Mouse (Mus musculus): ENCODE measurements at regions not wholly inside any gene's neighbourhood (a gene's known extent, or its start where the extent isn't known, plus 50 kb on each side); places are given as distances from the start of the nearest gene placed in this dataset.

GRCm38 (mm10) chr12:30729437-30729836 lies 145.2 kb downstream of the Tmem18 start:
- TF ChIP-seq CTCF (IDR thresholded peaks at IDR 0.05): no peak
- no peak for TF ChIP-seq EP300 (IDR thresholded peaks at IDR 0.05)

All from lung, postnatal 0 days (tissue).